Mouse (Mus musculus): ENCODE results near the gene Pomc. TPM values are rescaled to one million over a fixed set of nuclear protein-coding genes. Genes with fewer than 3 reads are reported as not detected.

Pomc gene
- polyA plus RNA-seq, 1 experiment from 2014 or later: 2.4 TPM

GRCm38 (mm10) chr12:4008731-4009130 is 54.0 kb downstream of the Pomc start:
- ATAC-seq: no peak
- H3K4me1 ChIP-seq (replicated peaks): peaks cover 11% of the 10 kb centered on the region
- no peak overlapping the region for H3K27ac ChIP-seq
- no peak overlapping the region for H3K4me3 ChIP-seq (replicated peaks)
- H3K9me3 ChIP-seq: no peaks in the 10 kb centered on the region
- H3K4me2 ChIP-seq (replicated peaks): no peak overlapping the region
- H3K36me3 ChIP-seq: no peaks in the 10 kb centered on the region
- no peak overlapping the region for H3K9ac ChIP-seq
- H3K27me3 ChIP-seq (replicated peaks): no peaks in the 10 kb centered on the region
- WGBS: 71% methylated on average over 12 of the region's 12 CpGs

Other genes with a start within 250 kb of the Pomc start
- 114 and 120 TPM in 2 replicates for gene Dnmt3a, start 148.9 kb upstream of the Pomc start, polyA plus RNA-seq (2015; fragmentation: Nextera tagmentation; extraction: Ambion mirVana)
- 3.0 and 3.2 TPM in 2 replicates for gene Efr3b, start 84.0 kb downstream of the Pomc start, polyA plus RNA-seq (2015; fragmentation: Nextera tagmentation; extraction: Ambion mirVana)
- gene Dnajc27, start 127.6 kb downstream of the Pomc start, polyA plus RNA-seq (2015; fragmentation: Nextera tagmentation; extraction: Ambion mirVana): 4.3 and 5.4 TPM in 2 replicates
- gene Adcy3, start 178.2 kb downstream of the Pomc start, polyA plus RNA-seq (2015; fragmentation: Nextera tagmentation; extraction: Ambion mirVana): 7.1 TPM in 2 replicates

Data from intestine, embryonic 15.5 days (tissue).